Mouse (Mus musculus): ENCODE measurements around the gene Cnn2. TPM values are rescaled to one million over a fixed set of nuclear protein-coding genes. Genes with fewer than 3 reads are reported as not detected.

The Cnn2 gene
- polyA plus RNA-seq, 1 experiment from 2014 or later = 208 TPM

GRCm38 (mm10) chr10:79983670-79984069 lies 4.7 kb upstream of the Cnn2 start:
- Histone ChIP-seq H3K4me1 (replicated peaks) (peaks cover 55% of the 10 kb centered on the region), H3K27ac (peak overlapping the region; percentile 92), H3K9ac (peak overlapping the region; percentile 92), H3K27me3 (no peaks in the 10 kb centered on the region), H3K4me2 (peak overlapping the region; percentile 75), H3K4me3 (peak overlapping the region; percentile 74), H3K9me3 (replicated peaks) (no peaks in the 10 kb centered on the region), H3K36me3 (peaks cover 8% of the 10 kb centered on the region)
- ATAC-seq (replicated peaks; ENCODE audit: insufficient number of reproducible peaks, insufficient read depth, low FRiP score, low read depth) = no peak
- WGBS = under 1% methylated on average over 21 of the region's 21 CpGs

- Histone ChIP-seq H3K36me3 (peaks cover 2% of the 10 kb centered on the region; the same call in 1 of the 2 replicates), H3K4me1 (replicated peaks) (peaks cover 58% of the 10 kb centered on the region)
Measured at GRCm38 (mm10) chr10:79984195-79984816, 4.1 kb upstream of the Cnn2 start, which contains the start of gene Tmem259. Gene Tmem259, minus strand, starts transcription at chr10:79984330.

GRCm38 (mm10) chr10:79984871-79985270 lies 3.5 kb upstream of the Cnn2 start:
- peak; percentile 92 for ATAC-seq (replicated peaks; ENCODE audit: insufficient number of reproducible peaks, insufficient read depth, low FRiP score, low read depth)

More at GRCm38 (mm10) chr10:79984195-79984816, 4.1 kb upstream of the Cnn2 start, which contains the start of gene Tmem259:
- peak within 1 kb of the TSS; percentile 75 for H3K4me2 ChIP-seq
- peak; percentile 65 for ATAC-seq (replicated peaks; ENCODE audit: insufficient number of reproducible peaks, insufficient read depth, low FRiP score, low read depth)
- H3K9ac ChIP-seq = peak within 1 kb of the TSS; percentile 92
- peak within 1 kb of the TSS; percentile 74 for H3K4me3 ChIP-seq
- H3K9me3 ChIP-seq (replicated peaks) = no peaks in the 10 kb centered on the region
- H3K27ac ChIP-seq = peak within 1 kb of the TSS; percentile 92
- under 1% methylated on average over 28 of the region's 49 CpGs for WGBS
- no peaks in the 10 kb centered on the region for H3K27me3 ChIP-seq

GRCm38 (mm10) chr10:79985334-79986231 lies 2.8 kb upstream of the Cnn2 start:
- no peak for ATAC-seq (replicated peaks; ENCODE audit: insufficient number of reproducible peaks, insufficient read depth, low FRiP score, low read depth)
- Histone ChIP-seq H3K27me3 (no peaks in the 10 kb centered on the region), H3K9ac (peak overlapping the region; percentile 56), H3K9me3 (replicated peaks) (no peaks in the 10 kb centered on the region), H3K4me1 (replicated peaks) (peaks cover 61% of the 10 kb centered on the region), H3K4me3 (peak overlapping the region; percentile 74), H3K27ac (peak overlapping the region; percentile 92), H3K4me2 (peak overlapping the region; percentile 75), H3K36me3 (no peaks in the 10 kb centered on the region)
- 3% methylated on average over 35 of the region's 35 CpGs for WGBS

More at GRCm38 (mm10) chr10:79984871-79985270, 3.5 kb upstream of the Cnn2 start:
- Histone ChIP-seq H3K36me3 (no peaks in the 10 kb centered on the region), H3K9ac (peak overlapping the region; percentile 92), H3K27ac (peak overlapping the region; percentile 92), H3K27me3 (no peaks in the 10 kb centered on the region), H3K4me2 (peak overlapping the region; percentile 75), H3K9me3 (replicated peaks) (no peaks in the 10 kb centered on the region), H3K4me1 (replicated peaks) (peaks cover 61% of the 10 kb centered on the region), H3K4me3 (peak overlapping the region; percentile 74)
- WGBS = under 1% methylated on average over 22 of the region's 22 CpGs

GRCm38 (mm10) chr10:79986232-79986878 lies 2.0 kb upstream of the Cnn2 start:
- peaks cover 68% of the 10 kb centered on the region for H3K4me1 ChIP-seq (replicated peaks)
- no peak for ATAC-seq (replicated peaks; ENCODE audit: insufficient number of reproducible peaks, insufficient read depth, low FRiP score, low read depth)
- WGBS = 20% methylated on average over 6 of the region's 6 CpGs

GRCm38 (mm10) chr10:79986963-79987362 lies 1.4 kb upstream of the Cnn2 start:
- Histone ChIP-seq H3K36me3 (peaks cover 12% of the 10 kb centered on the region), H3K27me3 (no peaks in the 10 kb centered on the region), H3K4me2 (peak overlapping the region; percentile 75), H3K27ac (peak overlapping the region; percentile 92), H3K4me1 (replicated peaks) (peaks cover 66% of the 10 kb centered on the region), H3K4me3 (peak overlapping the region; percentile 74; the same call in 1 of the 2 replicates), H3K9me3 (replicated peaks) (no peaks in the 10 kb centered on the region), H3K9ac (no peak overlapping the region)
- WGBS = 6% methylated on average over 11 of the region's 11 CpGs
- ATAC-seq (replicated peaks; ENCODE audit: insufficient number of reproducible peaks, insufficient read depth, low FRiP score, low read depth) = no peak

More at GRCm38 (mm10) chr10:79986232-79986878, 2.0 kb upstream of the Cnn2 start:
- Histone ChIP-seq H3K27ac (peak overlapping the region; percentile 92), H3K4me3 (peak overlapping the region; percentile 74), H3K27me3 (no peaks in the 10 kb centered on the region), H3K36me3 (peaks cover 6% of the 10 kb centered on the region), H3K9me3 (replicated peaks) (no peaks in the 10 kb centered on the region), H3K9ac (peak overlapping the region; percentile 56), H3K4me2 (peak overlapping the region; percentile 75)

- peak overlapping the region; percentile 74 for H3K4me3 ChIP-seq
- H3K36me3 ChIP-seq = peaks cover 22% of the 10 kb centered on the region
- WGBS = 8% methylated on average over 27 of the region's 27 CpGs
- no peaks in the 10 kb centered on the region for H3K27me3 ChIP-seq
- H3K9me3 ChIP-seq (replicated peaks) = no peaks in the 10 kb centered on the region
- ATAC-seq (replicated peaks; ENCODE audit: insufficient number of reproducible peaks, insufficient read depth, low FRiP score, low read depth) = no peak
- peak overlapping the region; percentile 92 for H3K27ac ChIP-seq
- H3K4me1 ChIP-seq (replicated peaks) = peaks cover 58% of the 10 kb centered on the region
- peak overlapping the region; percentile 75 for H3K4me2 ChIP-seq
- H3K9ac ChIP-seq = peak overlapping the region; percentile 82
Measured at GRCm38 (mm10) chr10:79987771-79988505, 446 bp upstream of the Cnn2 start.

- H3K9ac ChIP-seq = peak overlapping the region; percentile 82
- no peaks in the 10 kb centered on the region for H3K9me3 ChIP-seq (replicated peaks)
- peaks cover 54% of the 10 kb centered on the region for H3K4me1 ChIP-seq (replicated peaks)
- ATAC-seq (replicated peaks; ENCODE audit: insufficient number of reproducible peaks, insufficient read depth, low FRiP score, low read depth) = no peak
- WGBS = 22% methylated on average over 8 of the region's 8 CpGs
- peak overlapping the region; percentile 75 for H3K4me2 ChIP-seq
- peak overlapping the region; percentile 92 for H3K27ac ChIP-seq
- H3K27me3 ChIP-seq = no peaks in the 10 kb centered on the region
- H3K36me3 ChIP-seq = peaks cover 36% of the 10 kb centered on the region
- peak overlapping the region; percentile 74 for H3K4me3 ChIP-seq
Measured at GRCm38 (mm10) chr10:79989272-79989786, 945 bp downstream of the Cnn2 start.

GRCm38 (mm10) chr10:79989870-79990269 lies 1.5 kb downstream of the Cnn2 start:
- Histone ChIP-seq H3K4me3 (peak overlapping the region; percentile 74), H3K4me2 (peak overlapping the region; percentile 75), H3K4me1 (replicated peaks) (peaks cover 58% of the 10 kb centered on the region), H3K36me3 (peaks cover 41% of the 10 kb centered on the region), H3K9me3 (replicated peaks) (no peaks in the 10 kb centered on the region), H3K27me3 (no peaks in the 10 kb centered on the region), H3K27ac (peak overlapping the region; percentile 92), H3K9ac (peak overlapping the region; percentile 82)
- WGBS = 14% methylated on average over 15 of the region's 15 CpGs
- no peak for ATAC-seq (replicated peaks; ENCODE audit: insufficient number of reproducible peaks, insufficient read depth, low FRiP score, low read depth)

- H3K9ac ChIP-seq = no peak overlapping the region
- peak overlapping the region; percentile 75; the same call in 1 of the 2 replicates for H3K4me2 ChIP-seq
- peaks cover 50% of the 10 kb centered on the region for H3K36me3 ChIP-seq
- ATAC-seq (replicated peaks; ENCODE audit: insufficient number of reproducible peaks, insufficient read depth, low FRiP score, low read depth) = no peak
- peak overlapping the region; percentile 16 for H3K4me3 ChIP-seq
- peaks cover 56% of the 10 kb centered on the region for H3K4me1 ChIP-seq (replicated peaks)
- WGBS = 78% methylated on average over 12 of the region's 12 CpGs
- H3K27ac ChIP-seq = 0 out of 2 replicates have a peak overlapping the region, but pooled peaks have one; percentile 19
- no peaks in the 10 kb centered on the region for H3K9me3 ChIP-seq (replicated peaks)
- H3K27me3 ChIP-seq = no peaks in the 10 kb centered on the region
Measured at GRCm38 (mm10) chr10:79991099-79991498, 2.7 kb downstream of the Cnn2 start.
